Mouse (Mus musculus): ENCODE data around the gene Zfyve21.

- TF ChIP-seq GATA1 (IDR thresholded peaks at IDR 0.05; ENCODE audit: borderline replicate concordance, low read length), result no peak
- no peak for TF ChIP-seq FLI1 (IDR thresholded peaks at IDR 0.05; ENCODE audit: low read length)
Measured at GRCm38 (mm10) chr12:111821931-111822330, 8.0 kb downstream of the Zfyve21 start.
